ENCODE assay signal across 12 mouse cellular contexts in genomic region chr11:102294416-102294815, GRCm38 (mm10). TPM values are rescaled to one million over a fixed set of nuclear protein-coding genes. Genes with fewer than 3 reads are reported as not detected.
DNase-seq lines count a peak whose midpoint lies in the region; ATAC-seq and TF ChIP-seq lines count a peak whose summit lies in the region.
"Had no signal": no experiment of that assay in that cellular context is flagged by ENCODE, and none has a peak within 500 bp of the region (broad histone marks: within the 10 kb centered on the region; RNA-seq: fewer than 3 reads in every experiment).

No protein-coding gene starts in this region.

- WGBS in heart, embryonic 10.5 days: 78% methylated on average over 5 of the region's 5 CpGs
- WGBS in heart, postnatal 0 days: 71% methylated on average over 5 of the region's 5 CpGs
- WGBS in liver, embryonic 13.5 days (ENCODE audit: insufficient replicate concordance): 79% methylated on average over 5 of the region's 5 CpGs

- TF ChIP-seq CTCF in ES-Bruce4 (IDR thresholded peaks at IDR 0.05; ENCODE audit: low read depth, low read length): no peak
- no peak for TF ChIP-seq CTCF in heart, postnatal 0 days (IDR thresholded peaks at IDR 0.05; ENCODE audit: low read depth)

- no peak for ATAC-seq in heart, postnatal 0 days (ENCODE audit: insufficient read depth, low read depth)
- no peak for ATAC-seq in liver, embryonic 13.5 days (ENCODE audit: low read depth)

- no peaks in the 10 kb centered on the region for H3K27me3 ChIP-seq in heart, embryonic 10.5 days (ENCODE audit: insufficient read depth, poor library complexity, severe bottlenecking)
- H3K27me3 ChIP-seq in ES-Bruce4 (ENCODE audit: control insufficient read depth, insufficient read depth, low read length, poor library complexity, severe bottlenecking): no peaks in the 10 kb centered on the region
- no peaks in the 10 kb centered on the region for H3K27me3 ChIP-seq in heart, postnatal 0 days (ENCODE audit: control insufficient read depth, insufficient read depth, low read length)
- no peaks in the 10 kb centered on the region for H3K27me3 ChIP-seq in liver, embryonic 13.5 days

- no peak for TF ChIP-seq EP300 in ES-Bruce4 (IDR thresholded peaks at IDR 0.05; ENCODE audit: insufficient read depth, low read depth, low read length)
- no peak for TF ChIP-seq EP300 in heart, postnatal 0 days (IDR thresholded peaks at IDR 0.05; ENCODE audit: low read depth)

- H3K36me3 ChIP-seq in heart, embryonic 10.5 days: peaks cover 51% of the 10 kb centered on the region
- peaks cover 35% of the 10 kb centered on the region for H3K36me3 ChIP-seq in ES-Bruce4 (ENCODE audit: control insufficient read depth, insufficient read depth, low read length, poor library complexity, severe bottlenecking)
- H3K36me3 ChIP-seq in heart, postnatal 0 days (replicated peaks; ENCODE audit: control insufficient read depth, insufficient read depth, low read length): peaks cover 45% of the 10 kb centered on the region
- H3K36me3 ChIP-seq in liver, embryonic 13.5 days: peaks cover 55% of the 10 kb centered on the region

- peaks cover 30% of the 10 kb centered on the region for H3K4me1 ChIP-seq in heart, embryonic 10.5 days
- H3K4me1 ChIP-seq in ES-Bruce4 (ENCODE audit: control insufficient read depth, insufficient read depth, low read length): peaks cover 3% of the 10 kb centered on the region
- H3K4me1 ChIP-seq in heart, postnatal 0 days (ENCODE audit: control insufficient read depth, insufficient read depth): peaks cover 11% of the 10 kb centered on the region
- H3K4me1 ChIP-seq in liver, embryonic 13.5 days (replicated peaks): peaks cover 47% of the 10 kb centered on the region

- intact Hi-C loops in heart, postnatal 36 days (cut with DNase I): no loop called here

- no peak for DNase-seq in heart, embryonic 10.5 days (ENCODE audit: low spot score)
- no peak for DNase-seq in heart, postnatal 36 days
- DNase-seq in heart, postnatal 0 days (ENCODE audit: low spot score): no peak
- no peak for DNase-seq in liver, embryonic 13.5 days
- DNase-seq in right cerebral cortex, adult 18-20 months: no peak
- no peak for DNase-seq in right cerebral cortex, adult 2 months (ENCODE audit: low spot score in 2 of 2)
- DNase-seq in cerebellum, postnatal 10 days: no peak
- DNase-seq: B cell, adult 2 months; lung, postnatal 14 days; right cerebral cortex, postnatal 14 days had no signal

- peak overlapping the region; percentile 90 for H3K4me3 ChIP-seq in heart, embryonic 10.5 days
- no peak overlapping the region for H3K4me3 ChIP-seq in ES-Bruce4 (ENCODE audit: low read depth, low read length)
- no peak overlapping the region for H3K4me3 ChIP-seq in heart, postnatal 0 days (ENCODE audit: low read depth, low read length)
- peak overlapping the region; percentile 88 for H3K4me3 ChIP-seq in liver, embryonic 13.5 days (replicated peaks)

- H3K9me3 ChIP-seq in heart, embryonic 10.5 days: no peaks in the 10 kb centered on the region
- H3K9me3 ChIP-seq in ES-Bruce4 (replicated peaks; ENCODE audit: control insufficient read depth, insufficient read depth, low read length, poor library complexity, severe bottlenecking): no peaks in the 10 kb centered on the region
- no peaks in the 10 kb centered on the region for H3K9me3 ChIP-seq in heart, postnatal 0 days (replicated peaks; ENCODE audit: control insufficient read depth, low read length)
- no peaks in the 10 kb centered on the region for H3K9me3 ChIP-seq in liver, embryonic 13.5 days (replicated peaks)

- no peak overlapping the region for H3K4me2 ChIP-seq in heart, postnatal 0 days (ENCODE audit: low read depth, low read length)
- H3K4me2 ChIP-seq in liver, embryonic 13.5 days: peak overlapping the region; percentile 95

- 0 out of 2 replicates have a peak overlapping the region, but pooled peaks have one; percentile 99 for H3K9ac ChIP-seq in ES-Bruce4 (ENCODE audit: low read depth, poor library complexity, severe bottlenecking)
- 0 out of 2 replicates have a peak overlapping the region, but pooled peaks have one; percentile 9 for H3K9ac ChIP-seq in heart, postnatal 0 days (replicated peaks; ENCODE audit: low read depth, low read length)
- H3K9ac ChIP-seq in liver, embryonic 13.5 days: peak overlapping the region; percentile 22; the same call in 1 of the 2 replicates

- no peak for TF ChIP-seq POLR2A in ES-Bruce4 (IDR thresholded peaks at IDR 0.05; ENCODE audit: insufficient read depth, low read length)

- H3K27ac ChIP-seq in heart, embryonic 10.5 days: 0 out of 2 replicates have a peak overlapping the region, but pooled peaks have one; percentile 99
- no peak overlapping the region for H3K27ac ChIP-seq in ES-Bruce4 (ENCODE audit: insufficient read depth, low read length)
- H3K27ac ChIP-seq in heart, postnatal 0 days (ENCODE audit: low read depth): peak overlapping the region; percentile 98; the same call in 1 of the 2 replicates
- peak overlapping the region; percentile 96 for H3K27ac ChIP-seq in liver, embryonic 13.5 days

RNA-seq across cellular contexts. Expression of gene Atxn7l3, which starts 2.0 kb away (rescaled TPM):
- 9.1 and 14.3 TPM in 2 replicates for polyA plus RNA-seq in heart, embryonic 10.5 days (2016; fragmentation: Nextera tagmentation; extraction: Ambion mirVana)
- 10 to 100 TPM; 22.9 to 24.2 TPM for total RNA-seq in heart, postnatal 36 days (2021)
- 44.3 and 50.3 TPM in 2 replicates for polyA plus RNA-seq in ES-Bruce4 (2011; ENCODE audit: insufficient read depth, insufficient read length, low read depth, missing spikeins)
- total RNA-seq in heart, postnatal 0 days (2014; rRNA removed; ENCODE audit: low replicate concordance): 32.5 and 36.2 TPM in 2 replicates
- polyA plus RNA-seq in heart, postnatal 0 days (2015; fragmentation: Nextera tagmentation; extraction: Ambion mirVana): 5.2 and 5.4 TPM in 2 replicates
- polyA plus RNA-seq in liver, embryonic 13.5 days (2015; fragmentation: Nextera tagmentation; extraction: Ambion mirVana): 4.6 and 4.9 TPM in 2 replicates

RNA-seq across cellular contexts. Expression of gene Tmub2, which starts 9.7 kb away (rescaled TPM):
- 40.1 and 41.8 TPM in 2 replicates for polyA plus RNA-seq in heart, embryonic 10.5 days (2016; fragmentation: Nextera tagmentation; extraction: Ambion mirVana)
- 10 to 100 TPM; 25.2 to 26.7 TPM for total RNA-seq in heart, postnatal 36 days (2021)
- 19.7 and 20.0 TPM in 2 replicates for polyA plus RNA-seq in ES-Bruce4 (2011; ENCODE audit: insufficient read depth, insufficient read length, low read depth, missing spikeins)
- total RNA-seq in heart, postnatal 0 days (2014; rRNA removed; ENCODE audit: low replicate concordance): 57.4 and 61.7 TPM in 2 replicates
- 29.8 and 30.1 TPM in 2 replicates for polyA plus RNA-seq in heart, postnatal 0 days (2015; fragmentation: Nextera tagmentation; extraction: Ambion mirVana)
- 22.8 and 24.9 TPM in 2 replicates for polyA plus RNA-seq in liver, embryonic 13.5 days (2015; fragmentation: Nextera tagmentation; extraction: Ambion mirVana)

RNA-seq across cellular contexts. Expression of gene Ubtf, which starts 25.1 kb away (rescaled TPM):
- 60.4 and 75.4 TPM in 2 replicates for polyA plus RNA-seq in heart, embryonic 10.5 days (2016; fragmentation: Nextera tagmentation; extraction: Ambion mirVana)
- 10 to 100 TPM; 57.2 to 60.4 TPM for total RNA-seq in heart, postnatal 36 days (2021)
- 81.7 and 82.0 TPM in 2 replicates for polyA plus RNA-seq in ES-Bruce4 (2011; ENCODE audit: insufficient read depth, insufficient read length, low read depth, missing spikeins)
- 30.8 and 34.5 TPM in 2 replicates for total RNA-seq in heart, postnatal 0 days (2014; rRNA removed; ENCODE audit: low replicate concordance)
- 36.5 and 42.5 TPM in 2 replicates for polyA plus RNA-seq in heart, postnatal 0 days (2015; fragmentation: Nextera tagmentation; extraction: Ambion mirVana)
- 70.0 and 81.5 TPM in 2 replicates for polyA plus RNA-seq in liver, embryonic 13.5 days (2015; fragmentation: Nextera tagmentation; extraction: Ambion mirVana)

RNA-seq across cellular contexts. Expression of gene Asb16, which starts 25.9 kb away (rescaled TPM):
- 0.06 and 0.08 TPM in 2 replicates for polyA plus RNA-seq in heart, embryonic 10.5 days (2016; fragmentation: Nextera tagmentation; extraction: Ambion mirVana)
- 1 to 10 TPM in 1 of 2 experiments, under 1 TPM in 1; 0.73 to 1.1 TPM for total RNA-seq in heart, postnatal 36 days (2021)
- polyA plus RNA-seq in ES-Bruce4 (2011; ENCODE audit: insufficient read depth, insufficient read length, low read depth, missing spikeins): 0.70 and 2.3 TPM in 2 replicates
- 0.99 and 1.2 TPM in 2 replicates for total RNA-seq in heart, postnatal 0 days (2014; rRNA removed; ENCODE audit: low replicate concordance)
- polyA plus RNA-seq in heart, postnatal 0 days (2015; fragmentation: Nextera tagmentation; extraction: Ambion mirVana): 0.07 TPM in 2 replicates
- polyA plus RNA-seq in liver, embryonic 13.5 days (2015; fragmentation: Nextera tagmentation; extraction: Ambion mirVana): 0.06 and 0.08 TPM in 2 replicates
- polyA plus RNA-seq: inflammation-experienced regulatory T-cells, adult 6 months had no signal

RNA-seq across cellular contexts. Expression of gene BC030867, which starts 45.7 kb away (rescaled TPM):
- 16.5 and 19.4 TPM in 2 replicates for polyA plus RNA-seq in heart, embryonic 10.5 days (2016; fragmentation: Nextera tagmentation; extraction: Ambion mirVana)
- total RNA-seq in heart, postnatal 36 days (2021): under 1 TPM; 0.14 to 0.25 TPM
- polyA plus RNA-seq in ES-Bruce4 (2011; ENCODE audit: insufficient read depth, insufficient read length, low read depth, missing spikeins): 32.5 and 34.0 TPM in 2 replicates
- 3.9 and 5.6 TPM in 2 replicates for total RNA-seq in heart, postnatal 0 days (2014; rRNA removed; ENCODE audit: low replicate concordance)
- 2.2 and 2.9 TPM in 2 replicates for polyA plus RNA-seq in heart, postnatal 0 days (2015; fragmentation: Nextera tagmentation; extraction: Ambion mirVana)
- polyA plus RNA-seq in liver, embryonic 13.5 days (2015; fragmentation: Nextera tagmentation; extraction: Ambion mirVana): 14.6 and 16.4 TPM in 2 replicates

Comparison
In these comparisons a context has a peak if more than half of its experiments do, and no peak if none do; other contexts are left out.
1. H3K4me3 ChIP-seq: peak in heart, embryonic 10.5 days (single experiment) and liver, embryonic 13.5 days (single experiment); none in ES-Bruce4 (single experiment) and heart, postnatal 0 days (single experiment).
2. H3K9ac ChIP-seq: peak in every context shown above with its lines; median percentile 99 in ES-Bruce4; 22 in liver, embryonic 13.5 days; 9 in heart, postnatal 0 days.